Mouse (Mus musculus) megakaryocyte, embryonic 14.5 days (primary cell): ENCODE results near the gene Cask. TPM values are rescaled to one million over a fixed set of nuclear protein-coding genes. Genes with fewer than 3 reads are reported as not detected.
A peak's percentile ranks its signal among the peaks of the same experiment; 100 is the strongest.

ENCODE experiments used
- H3K27me3 ChIP-seq: replicated peaks from 2 replicates; pipeline ENCODE3; 2012; ENCODE audit warnings: inconsistent platforms
- H3K36me3 ChIP-seq: replicated peaks from 2 replicates; pipeline ENCODE3; 2012; ENCODE audit warnings: low read length, inconsistent platforms, mixed read lengths
- H3K4me1 ChIP-seq: 2 replicates; pipeline ENCODE4 v1.6.1; 2012; ENCODE audit warnings: inconsistent platforms
- H3K4me3 ChIP-seq: replicated peaks from 2 replicates; pipeline ENCODE3; 2012; ENCODE audit warnings: moderate library complexity, mild to moderate bottlenecking, inconsistent platforms
- H3K9me3 ChIP-seq: 2 replicates; pipeline ENCODE4 v1.6.1; 2012; ENCODE audit warnings: inconsistent platforms
- FLI1 ChIP-seq: IDR thresholded peaks from 2 replicates; pipeline ENCODE4 v1.6.1; 2012; ENCODE audit warnings: low read length, inconsistent platforms, mixed read lengths
- GATA1 ChIP-seq: IDR thresholded peaks from 3 replicates; pipeline ENCODE4 v1.6.1; 2012; ENCODE audit warnings: mixed read lengths, low read length, inconsistent platforms, borderline replicate concordance
- polyA plus RNA-seq: library from polyadenylated mRNA; stranded (reverse); fragments of >175 nt; gene quantifications from 2 replicates; pipeline ENCODE4 v1.2.3, GENCODE M21; 2012; ENCODE audit warnings: low replicate concordance; ENCODE audit not compliant: insufficient read depth

Cask gene
- polyA plus RNA-seq, 1 experiment = 0.16 TPM

DNA sequence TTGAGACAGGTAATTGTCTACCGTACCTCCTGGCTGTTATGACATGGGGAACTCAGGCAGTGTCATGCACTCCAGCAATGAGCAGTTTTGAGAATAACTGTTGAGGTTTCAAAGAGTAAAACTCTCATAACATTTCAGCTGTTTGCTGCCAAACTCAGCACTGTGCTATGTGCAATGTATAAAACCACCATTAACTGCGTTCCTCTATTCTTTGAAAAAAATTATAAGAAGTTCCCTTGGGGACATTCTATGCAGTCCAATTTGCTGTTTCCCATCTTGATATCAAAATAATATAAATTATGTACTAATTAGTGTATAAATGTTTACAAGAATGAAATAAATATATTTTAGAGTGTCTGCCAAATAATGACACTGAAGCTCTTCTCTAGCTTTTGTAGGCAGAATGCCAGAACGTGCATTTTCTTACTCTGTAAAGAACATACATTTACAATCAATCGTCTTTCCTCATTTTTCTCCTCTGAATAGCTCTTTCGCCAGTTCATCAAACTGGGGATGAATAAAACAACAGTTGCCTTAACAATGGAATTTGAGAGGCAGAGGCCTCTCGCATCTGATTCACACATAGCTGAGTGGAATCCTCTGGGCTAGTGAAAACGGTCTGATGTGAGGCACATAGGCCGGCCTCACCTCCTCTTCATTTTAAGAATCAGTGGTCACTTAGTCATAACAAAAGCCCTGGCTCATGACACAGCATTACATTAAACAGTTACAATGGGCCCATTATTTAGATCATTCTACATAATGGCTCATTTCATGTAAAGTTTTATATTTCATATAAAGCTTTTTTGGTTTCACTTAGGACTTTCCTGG is 125.4 kb downstream of the Cask start:
- Histone ChIP-seq H3K4me3 (no peak overlapping the region), H3K36me3 (no peaks in the 10 kb centered on the region), H3K4me1 (0 out of 2 replicates have a peak, but pooled peaks cover 3% of the 10 kb centered on the region), H3K9me3 (no peaks in the 10 kb centered on the region), H3K27me3 (no peaks in the 10 kb centered on the region)
- no peak for TF ChIP-seq GATA1
- no peak for TF ChIP-seq FLI1

GRCm38 (mm10) chrX:13720296-13720829 is 130.8 kb downstream of the Cask start:
- TF ChIP-seq GATA1 = no peak
- no peak for TF ChIP-seq FLI1
- peak overlapping the region; percentile 64 for H3K4me3 ChIP-seq

DNA sequence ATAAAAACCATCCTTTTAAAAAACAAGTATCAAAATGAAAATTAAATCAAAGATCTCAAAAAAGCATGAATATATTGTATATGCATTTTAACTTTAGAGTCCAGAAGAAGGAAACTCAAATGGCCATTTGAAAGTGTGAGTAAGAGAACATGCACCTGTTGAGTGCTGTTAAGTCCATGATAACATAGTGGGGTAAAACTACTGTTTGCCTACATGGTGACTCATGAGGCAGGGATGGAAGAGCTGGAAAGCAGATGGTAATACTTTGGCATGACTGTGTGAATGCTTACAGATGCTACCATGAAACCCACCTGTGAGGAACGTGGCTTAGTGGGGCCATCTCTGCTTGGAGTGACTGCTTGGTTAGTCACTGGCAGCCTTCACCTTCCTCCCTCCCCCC is 132.9 kb downstream of the Cask start:
- Histone ChIP-seq H3K4me3 (peak overlapping the region; percentile 38), H3K4me1 (peaks cover 3% of the 10 kb centered on the region; the same call in 1 of the 2 replicates), H3K27me3 (peaks cover 4% of the 10 kb centered on the region), H3K36me3 (no peaks in the 10 kb centered on the region), H3K9me3 (no peaks in the 10 kb centered on the region)
- TF ChIP-seq FLI1 (no peak), GATA1 (no peak)

More at GRCm38 (mm10) chrX:13720296-13720829, 130.8 kb downstream of the Cask start:
- Histone ChIP-seq H3K27me3 (peaks cover 4% of the 10 kb centered on the region), H3K9me3 (no peaks in the 10 kb centered on the region), H3K36me3 (no peaks in the 10 kb centered on the region), H3K4me1 (peaks cover 3% of the 10 kb centered on the region; the same call in 1 of the 2 replicates)

DNA sequence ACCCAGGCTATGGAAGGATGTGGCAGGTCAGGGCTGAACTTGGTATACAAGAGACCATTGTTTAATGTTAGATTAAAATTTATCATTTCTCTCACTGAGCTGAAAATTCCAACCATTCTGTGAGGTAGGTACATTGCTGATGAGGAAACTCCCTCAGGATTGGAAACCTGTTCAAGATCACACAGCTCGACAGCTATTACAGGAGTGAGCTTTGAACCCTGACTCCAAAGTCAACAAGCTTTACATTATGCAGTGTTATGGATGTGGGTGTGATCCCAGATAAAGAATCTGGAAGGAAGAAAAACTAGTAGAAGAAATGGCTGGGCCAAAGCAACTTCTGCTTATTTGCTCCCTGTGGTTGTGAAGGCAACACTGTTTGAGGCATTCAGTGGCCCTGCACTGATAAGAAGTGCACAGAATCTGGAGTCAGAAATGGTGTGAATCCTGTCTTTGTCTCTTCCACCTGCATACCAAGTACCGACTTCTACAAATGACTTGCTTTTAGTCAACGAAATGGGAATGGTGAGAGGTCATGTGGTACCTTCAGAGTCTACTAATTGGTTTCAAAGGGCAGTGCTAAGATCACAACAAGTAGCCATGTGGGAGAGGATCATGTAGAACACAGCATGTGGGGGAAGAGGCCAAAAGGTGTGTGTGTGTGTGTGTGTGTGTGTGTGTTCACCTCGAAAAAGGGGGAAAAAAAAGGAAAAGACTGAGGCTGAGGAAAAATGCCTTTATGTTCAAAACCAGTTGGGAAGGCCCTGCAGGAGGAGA is 134.2 kb downstream of the Cask start:
- Histone ChIP-seq H3K4me1 (peaks cover 3% of the 10 kb centered on the region; the same call in 1 of the 2 replicates), H3K27me3 (peaks cover 4% of the 10 kb centered on the region), H3K36me3 (no peaks in the 10 kb centered on the region), H3K9me3 (no peaks in the 10 kb centered on the region), H3K4me3 (no peak overlapping the region)
- no peak for TF ChIP-seq GATA1
- no peak for TF ChIP-seq FLI1

DNA sequence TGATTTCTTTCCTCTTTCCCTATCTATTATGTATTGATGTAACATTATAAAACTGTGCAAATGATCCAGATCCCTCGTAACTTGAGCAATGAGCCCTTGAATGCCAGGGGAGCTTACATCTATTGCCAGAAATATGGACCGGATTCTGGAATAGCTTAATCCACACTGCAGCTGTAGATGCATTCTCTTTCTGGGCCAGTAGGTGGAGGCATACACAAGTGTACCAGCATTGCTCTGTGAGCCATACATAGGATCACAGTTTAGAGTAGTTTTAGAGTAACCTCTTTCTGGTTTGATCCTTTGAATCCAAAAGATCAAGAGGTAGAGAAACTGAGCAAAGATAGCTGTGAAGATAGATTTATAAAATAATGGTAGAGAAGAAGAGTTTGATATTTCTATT is 141.0 kb downstream of the Cask start:
- no peaks in the 10 kb centered on the region for H3K9me3 ChIP-seq
- H3K4me1 ChIP-seq = no peaks in the 10 kb centered on the region; the same call in 1 of the 2 replicates
- H3K27me3 ChIP-seq = no peaks in the 10 kb centered on the region
- H3K36me3 ChIP-seq = no peaks in the 10 kb centered on the region
- TF ChIP-seq FLI1 (no peak), GATA1 (no peak)
- H3K4me3 ChIP-seq = no peak overlapping the region

DNA sequence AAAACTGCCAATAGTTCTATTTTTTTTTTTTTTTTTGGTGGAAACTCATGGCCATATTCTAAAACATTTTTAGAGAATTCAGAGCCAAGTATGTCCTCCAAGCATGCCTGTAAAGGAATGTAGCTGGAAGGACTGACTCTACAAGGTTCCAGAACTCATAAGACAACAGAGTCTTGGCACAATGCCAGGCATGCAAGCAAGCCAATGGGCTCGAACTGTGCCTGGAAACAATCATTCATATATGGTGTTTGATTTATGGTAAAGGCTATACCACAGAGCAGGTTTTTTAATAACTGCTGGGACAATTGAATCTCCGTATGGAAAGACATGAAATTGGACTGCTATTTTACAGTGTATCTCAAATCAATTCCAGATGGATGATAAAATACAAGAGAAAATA is 146.1 kb downstream of the Cask start:
- Histone ChIP-seq H3K9me3 (no peaks in the 10 kb centered on the region), H3K27me3 (no peaks in the 10 kb centered on the region), H3K4me1 (no peaks in the 10 kb centered on the region; the same call in 1 of the 2 replicates), H3K36me3 (no peaks in the 10 kb centered on the region), H3K4me3 (no peak overlapping the region)
- TF ChIP-seq FLI1 (no peak), GATA1 (no peak)

DNA sequence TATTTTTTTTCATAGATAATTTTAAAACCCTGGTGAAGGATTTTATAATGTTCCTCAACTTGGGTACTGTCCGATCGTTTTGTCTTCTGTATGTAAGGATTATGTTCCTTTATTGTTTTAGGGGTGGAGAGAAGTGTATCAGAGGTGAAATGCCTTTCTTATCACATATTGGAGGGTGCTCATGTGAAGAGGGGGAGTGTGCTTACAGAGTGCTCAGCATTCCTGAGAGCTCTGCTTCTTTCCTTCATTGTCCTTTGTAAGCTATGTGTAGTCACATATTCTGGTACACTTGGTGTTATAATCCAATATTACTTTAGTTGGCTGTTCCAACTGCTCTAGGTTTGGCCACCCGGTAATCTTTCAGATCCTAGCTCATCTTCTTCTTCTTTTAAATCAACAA is 150.5 kb downstream of the Cask start:
- TF ChIP-seq FLI1 = no peak
- TF ChIP-seq GATA1 = no peak
- H3K4me1 ChIP-seq = no peaks in the 10 kb centered on the region
- H3K9me3 ChIP-seq = no peaks in the 10 kb centered on the region
- no peak overlapping the region for H3K4me3 ChIP-seq
- no peaks in the 10 kb centered on the region for H3K36me3 ChIP-seq
- H3K27me3 ChIP-seq = no peaks in the 10 kb centered on the region

GRCm38 (mm10) chrX:13691865-13692264 is 159.3 kb downstream of the Cask start:
- H3K4me3 ChIP-seq = no peak overlapping the region
- TF ChIP-seq GATA1 (no peak), FLI1 (no peak)

GRCm38 (mm10) chrX:13688356-13688755 is 162.8 kb downstream of the Cask start:
- TF ChIP-seq FLI1 (no peak), GATA1 (no peak)
- no peaks in the 10 kb centered on the region for H3K36me3 ChIP-seq
- H3K4me3 ChIP-seq = no peak overlapping the region
- no peaks in the 10 kb centered on the region for H3K27me3 ChIP-seq
- no peaks in the 10 kb centered on the region for H3K9me3 ChIP-seq
- peaks cover 6% of the 10 kb centered on the region; the same call in 1 of the 2 replicates for H3K4me1 ChIP-seq

More at GRCm38 (mm10) chrX:13691865-13692264, 159.3 kb downstream of the Cask start:
- Histone ChIP-seq H3K27me3 (no peaks in the 10 kb centered on the region), H3K4me1 (peaks cover 3% of the 10 kb centered on the region; the same call in 1 of the 2 replicates), H3K36me3 (no peaks in the 10 kb centered on the region), H3K9me3 (no peaks in the 10 kb centered on the region)

DNA sequence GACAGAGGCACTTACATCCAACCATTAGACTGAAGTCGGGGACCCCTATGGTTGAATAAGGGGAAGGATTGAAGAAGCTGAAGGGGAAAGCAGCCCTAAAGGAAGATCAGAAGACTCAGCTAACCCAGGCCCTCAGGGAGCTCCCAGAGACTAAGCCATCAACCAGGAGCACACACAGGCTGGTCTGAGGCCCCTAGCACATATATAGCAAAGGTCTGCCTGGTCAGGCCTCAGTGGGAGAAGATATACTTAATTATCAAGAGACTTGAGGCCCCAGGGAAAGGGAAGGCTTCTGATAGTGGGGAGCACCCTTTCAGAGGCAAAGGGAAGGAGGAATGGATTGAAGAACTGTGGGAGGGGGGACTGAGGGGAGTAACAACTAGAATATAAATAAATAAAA is 164.6 kb downstream of the Cask start:
- H3K4me1 ChIP-seq = peaks cover 6% of the 10 kb centered on the region; the same call in 1 of the 2 replicates
- no peaks in the 10 kb centered on the region for H3K9me3 ChIP-seq
- TF ChIP-seq FLI1 (no peak), GATA1 (no peak)
- H3K4me3 ChIP-seq = no peak overlapping the region
- H3K36me3 ChIP-seq = no peaks in the 10 kb centered on the region
- H3K27me3 ChIP-seq = peaks cover 2% of the 10 kb centered on the region
